Mouse (Mus musculus) bone marrow, adult 2 months (tissue): ENCODE results near the gene Gna11.

Experiments
- CTCF ChIP-seq: fragments of 200-500 bp; IDR thresholded peaks from 2 replicates; pipeline ENCODE4 v1.5.1; 2011; ENCODE audit warnings: low read length, control low read depth; ENCODE audit not compliant: control insufficient read depth, insufficient read depth
- POLR2A ChIP-seq: fragments of 200-500 bp; IDR thresholded peaks from 2 replicates; pipeline ENCODE4 v1.6.1; 2011; ENCODE audit warnings: low read depth, mild to moderate bottlenecking, control low read depth, low read length, borderline replicate concordance; ENCODE audit not compliant: control insufficient read depth

DNA sequence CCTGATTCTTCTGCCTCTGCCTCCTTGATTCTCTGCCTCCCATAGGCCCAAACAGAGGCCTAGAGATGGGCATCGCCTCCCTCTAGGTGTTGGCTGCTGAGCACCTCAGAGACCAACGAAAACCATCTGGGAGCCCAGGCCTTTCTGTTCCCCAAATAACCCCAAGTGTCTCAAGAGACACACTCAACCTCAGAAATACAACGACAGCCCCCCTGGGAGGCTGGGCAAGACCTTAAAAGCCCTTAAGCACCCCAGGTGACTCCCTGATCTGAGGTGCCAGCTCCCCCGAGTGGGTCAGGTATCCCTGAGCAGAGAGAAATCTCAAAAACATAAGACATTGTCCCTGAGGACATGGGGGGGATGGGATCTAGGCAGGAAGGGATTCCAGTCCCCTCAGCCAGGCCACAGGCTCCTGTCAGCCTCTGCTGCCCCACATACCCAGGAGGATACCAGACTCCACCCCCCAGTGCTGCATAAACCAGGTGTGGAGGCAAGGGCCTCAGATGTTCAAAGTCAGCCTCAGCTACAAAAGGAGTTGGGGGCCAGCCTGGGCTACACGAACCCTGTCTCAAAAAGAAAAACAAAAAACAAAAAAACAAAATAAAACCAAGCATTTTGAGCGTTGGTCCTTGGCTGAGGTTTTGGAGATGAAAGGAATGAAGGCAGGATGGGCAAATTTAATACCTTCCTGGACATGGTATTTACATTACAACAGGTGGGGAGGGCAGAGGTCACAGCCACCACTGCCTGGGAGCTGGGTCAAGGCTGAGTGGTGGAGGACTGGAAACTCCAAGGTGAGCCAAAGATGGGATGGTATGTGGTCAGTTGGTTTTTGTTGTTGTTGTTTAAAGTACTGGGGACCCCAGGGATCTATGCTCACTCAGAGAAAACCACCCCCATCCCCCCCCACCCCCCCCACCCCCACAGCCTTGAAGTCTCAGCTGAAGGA, 9.1 kb upstream of the Gna11 start:
- TF ChIP-seq POLR2A (no peak), CTCF (no peak)
